Mouse (Mus musculus) adrenal gland, adult 2 months (tissue): ENCODE data around the gene Tmem200c. TPM values are rescaled to one million over a fixed set of nuclear protein-coding genes. Genes with fewer than 3 reads are reported as not detected.

Source experiments
- DNase-seq: peaks from one replicate; pipeline ENCODE4 v3.0.0; 2021
- long read RNA-seq: library from polyadenylated mRNA; stranded (forward); transcript quantifications from one replicate; pipeline ENCODE4 v2.0.0, GENCODE M21; 2021
- polyA plus RNA-seq: library from polyadenylated mRNA; depleted of rRNA; stranded (reverse); fragments of >200 nt; gene quantifications from 2 replicates; pipeline ENCODE4 v1.2.3, GENCODE M21; 2012; rRNA removed
- total RNA-seq, 2 experiments: library from RNA; stranded (reverse); gene quantifications; 2 replicates each; pipeline ENCODE4 v1.2.3; 2021

Gene Tmem200c
- total RNA-seq = 1 to 10 TPM in 1 of 2 experiments, under 1 TPM in 1; 0.32 to 1.9 TPM
- 0.49 and 1.1 TPM in 2 replicates for polyA plus RNA-seq
- long read RNA-seq, partial matches to known transcripts = 0 of 1 reads
- long read RNA-seq, other reads (novel, unspliced or antisense) = 0 of 1 reads

DNA sequence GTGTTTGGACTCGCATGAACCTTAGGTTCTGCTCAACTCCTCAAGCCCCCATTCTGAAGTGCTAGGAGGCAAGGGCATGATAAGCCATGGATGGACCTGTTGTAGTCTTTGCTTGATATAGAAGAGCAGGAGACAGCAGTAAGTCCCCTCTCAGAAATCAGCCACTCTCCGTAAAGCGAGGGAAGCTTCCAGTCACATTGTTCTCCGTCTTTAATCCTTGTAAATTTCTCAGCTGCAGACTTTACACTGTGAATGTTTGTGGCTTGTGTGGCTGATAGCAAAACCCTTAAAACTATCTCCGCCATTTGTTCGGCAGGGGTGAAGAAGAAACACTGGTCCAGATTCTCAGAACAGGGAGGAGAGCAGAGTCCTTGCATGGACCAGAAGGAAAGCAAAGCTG lies at the start of gene Tmem200c:
Gene Tmem200c (plus strand): TSS at position 301 of the 400 bp plus-strand sequence.
- no peak for DNase-seq

- DNase-seq = no peak
Observed at GRCm38 (mm10) chr17:68793741-68794140, 32.7 kb upstream of the Tmem200c start.

- DNase-seq = no peak
Observed at GRCm38 (mm10) chr17:68836655-68837012, 10.2 kb downstream of the Tmem200c start.

DNA sequence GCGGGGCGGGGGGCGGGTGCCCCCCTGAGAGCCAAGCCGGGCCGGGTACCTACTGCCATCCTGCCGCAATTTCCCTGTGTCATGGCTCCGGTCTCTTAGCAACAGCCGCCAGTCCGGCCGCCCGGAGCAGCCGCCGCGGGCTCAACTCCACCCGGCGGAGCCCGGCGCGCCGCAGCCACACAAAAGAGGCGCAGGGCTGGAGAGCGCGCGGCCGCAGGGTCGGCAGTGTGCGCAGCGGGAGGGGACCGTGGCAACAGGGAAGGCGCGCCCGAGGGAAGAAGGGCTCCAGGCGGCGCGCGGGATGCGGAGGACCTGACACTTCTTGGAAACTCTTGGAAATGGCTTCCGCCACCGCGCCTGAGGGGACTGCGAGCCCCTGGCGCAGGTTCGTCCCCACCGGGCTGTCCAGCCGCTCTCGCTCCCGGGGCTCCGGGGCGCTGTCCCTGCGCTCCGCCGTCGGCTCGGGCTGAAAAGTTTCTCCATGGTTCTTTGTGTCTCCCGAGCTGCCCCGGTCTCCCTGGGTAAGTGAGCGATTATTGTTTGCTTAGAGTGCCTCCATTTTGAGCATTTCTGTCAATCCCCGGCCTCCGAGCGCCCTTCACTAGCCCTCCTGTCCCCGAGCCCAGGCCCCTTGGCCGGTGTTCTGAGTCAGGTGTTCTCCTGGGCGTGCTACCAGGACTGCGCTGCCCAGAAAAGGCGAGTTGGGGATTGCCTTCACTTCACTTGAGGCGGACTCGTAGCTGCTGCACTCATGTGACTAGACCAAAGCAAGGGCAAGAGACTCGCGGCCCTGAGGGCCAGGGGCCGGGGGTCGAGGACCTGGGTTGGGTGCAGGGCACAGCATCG lies 10.8 kb downstream of the Tmem200c start:
- peak; percentile 49 for DNase-seq

- no peak for DNase-seq
Observed at GRCm38 (mm10) chr17:68837859-68838194, 11.4 kb downstream of the Tmem200c start.

- no peak for DNase-seq
Observed at GRCm38 (mm10) chr17:68839888-68840571, 13.6 kb downstream of the Tmem200c start.

- no peak for DNase-seq
Observed at GRCm38 (mm10) chr17:68840572-68840939, 14.1 kb downstream of the Tmem200c start.

GRCm38 (mm10) chr17:68841097-68841891 lies 14.9 kb downstream of the Tmem200c start:
- peak; percentile 86 for DNase-seq

DNA sequence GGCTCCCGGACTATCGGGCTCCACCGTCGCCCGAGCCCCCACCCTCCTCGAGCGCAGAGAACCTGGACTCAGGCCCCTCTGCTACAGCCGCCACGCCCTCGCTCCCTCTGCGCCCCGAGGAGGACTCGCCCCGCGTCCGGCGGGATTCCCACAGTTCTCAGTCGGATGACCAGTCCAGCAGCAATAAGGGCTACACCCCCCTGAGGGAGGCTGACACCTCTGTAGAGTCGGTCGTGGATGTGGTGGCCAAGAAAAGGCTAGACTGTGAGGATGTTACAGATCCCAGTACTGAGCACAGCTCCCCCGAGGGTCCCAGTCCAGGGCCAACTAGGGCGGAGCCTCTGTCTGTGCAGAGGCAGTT lies 15.4 kb downstream of the Tmem200c start:
- no peak for DNase-seq

DNA sequence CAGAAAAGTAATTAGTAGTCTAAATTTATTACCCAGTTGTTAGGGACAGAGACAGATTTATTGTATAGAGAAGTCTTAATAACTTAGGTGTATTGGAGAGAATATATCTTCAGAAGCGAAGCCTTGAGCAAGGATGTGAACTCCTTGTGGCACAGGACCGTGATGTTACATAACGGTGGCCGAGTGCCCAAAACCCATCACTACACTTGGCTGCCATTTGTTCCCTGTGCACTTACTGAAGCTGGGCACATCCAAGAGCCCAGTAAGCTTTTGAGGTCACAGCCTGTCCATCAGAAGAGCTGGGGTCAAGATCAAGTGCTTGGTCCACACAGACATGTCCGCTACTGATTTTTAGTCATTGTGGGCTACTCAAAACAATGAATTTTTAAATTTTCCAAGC lies 19.5 kb downstream of the Tmem200c start:
- peak; percentile 15 for DNase-seq

GRCm38 (mm10) chr17:68848739-68849138 lies 22.3 kb downstream of the Tmem200c start:
- no peak for DNase-seq

- no peak for DNase-seq
Observed at GRCm38 (mm10) chr17:68852171-68852966, 25.9 kb downstream of the Tmem200c start.

DNA sequence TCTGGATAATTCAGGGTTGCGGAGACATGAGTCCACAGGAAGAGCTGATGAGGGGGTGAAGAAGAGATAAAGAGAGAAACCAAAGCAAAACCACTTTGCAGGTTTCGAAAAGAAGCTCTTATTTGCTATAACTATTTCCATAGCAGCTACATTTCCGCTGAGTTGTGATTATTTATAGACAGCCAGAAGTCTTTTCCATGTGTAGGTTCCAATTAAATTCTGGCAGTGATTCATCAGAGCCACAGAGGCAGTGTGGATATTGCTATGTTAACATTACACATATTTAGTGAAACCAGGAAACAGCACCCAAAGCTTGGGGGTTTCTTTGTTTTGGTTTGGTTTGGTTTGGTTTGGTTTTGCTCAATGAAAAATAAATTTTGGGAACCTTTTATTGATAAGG lies 37.8 kb downstream of the Tmem200c start:
- no peak for DNase-seq

DNA sequence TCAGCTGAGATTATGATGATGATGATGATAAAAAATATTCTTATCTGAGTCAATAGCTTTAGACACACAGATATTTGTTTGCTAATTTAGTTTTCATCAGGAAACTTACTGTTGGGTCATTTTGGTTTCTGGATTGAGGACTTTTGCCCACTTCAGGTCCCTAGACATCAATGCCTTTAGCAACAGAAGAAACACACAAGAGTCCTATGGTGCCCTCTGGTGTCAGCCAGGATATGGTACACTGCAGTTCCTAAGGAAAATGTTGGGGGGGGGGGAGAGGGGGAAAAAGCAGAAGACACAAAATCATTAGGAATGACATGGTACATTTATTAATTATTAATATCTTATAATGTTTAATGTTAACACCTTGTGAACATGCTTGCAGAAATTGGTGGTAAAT lies 42.0 kb downstream of the Tmem200c start:
- DNase-seq = no peak

DNA sequence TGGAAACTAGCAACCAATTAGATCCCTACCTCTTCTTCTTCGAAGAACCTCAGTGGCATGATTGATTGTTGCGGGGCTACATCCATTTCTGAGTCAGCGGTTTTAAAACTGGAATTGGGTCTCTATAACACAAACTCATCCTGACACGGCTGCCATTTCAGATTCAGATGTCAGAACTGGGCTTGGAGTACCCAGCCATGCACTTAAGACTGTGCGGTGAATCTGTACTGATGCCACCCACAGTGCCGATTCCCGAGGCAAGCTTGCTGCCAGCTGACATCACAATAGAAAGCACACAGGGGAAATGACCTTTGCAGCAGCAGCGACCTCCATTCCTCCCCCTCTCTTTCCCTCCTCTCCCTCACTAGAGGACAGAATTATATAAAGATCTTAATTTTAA lies 47.6 kb downstream of the Tmem200c start:
- no peak for DNase-seq

DNA sequence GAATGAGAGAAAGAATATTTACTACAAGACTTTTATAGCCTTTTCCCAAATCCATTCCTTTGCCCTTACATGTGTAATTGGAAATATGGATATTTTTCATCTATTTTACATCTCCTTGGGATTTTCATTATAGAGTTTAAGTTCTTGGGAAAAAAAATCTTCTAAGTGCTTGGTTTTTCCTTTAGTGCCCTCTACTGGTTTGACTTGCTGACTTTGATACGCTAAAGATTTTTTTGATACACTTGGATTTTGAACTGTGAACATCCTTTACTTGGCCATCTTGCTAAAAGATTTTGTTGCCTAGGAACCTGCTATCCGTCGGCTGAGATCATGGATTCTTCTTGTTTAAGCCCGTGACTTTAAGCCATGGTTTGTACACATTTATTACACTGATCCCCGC lies 48.8 kb downstream of the Tmem200c start:
- no peak for DNase-seq

DNA sequence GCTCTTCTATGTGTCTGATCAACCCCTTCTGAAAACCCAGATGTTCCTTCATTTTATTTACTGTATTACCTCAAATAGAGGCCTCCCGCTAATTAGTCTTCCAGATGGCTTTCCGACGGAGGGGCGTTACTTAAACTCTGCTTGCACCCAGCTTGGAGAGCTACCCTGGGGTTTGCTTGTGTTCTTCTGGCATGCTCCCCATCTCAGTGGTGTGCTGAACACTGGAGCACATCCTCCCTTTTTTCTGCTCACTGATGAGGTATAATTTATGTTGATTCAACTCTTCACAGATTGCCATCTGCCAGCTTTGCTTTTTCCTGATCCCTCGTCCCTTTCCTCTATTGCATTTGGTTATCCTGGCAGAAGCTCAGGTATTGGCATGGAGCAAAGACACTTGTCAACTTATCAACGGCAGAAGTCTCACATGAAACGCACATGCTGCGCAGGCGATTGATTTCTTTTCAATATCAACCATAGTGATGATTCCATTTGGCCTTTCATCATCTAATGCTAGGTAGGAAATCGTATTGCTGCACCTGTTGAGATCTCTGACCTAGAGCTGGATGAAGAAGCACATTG lies 49.6 kb downstream of the Tmem200c start:
- DNase-seq = no peak

DNA sequence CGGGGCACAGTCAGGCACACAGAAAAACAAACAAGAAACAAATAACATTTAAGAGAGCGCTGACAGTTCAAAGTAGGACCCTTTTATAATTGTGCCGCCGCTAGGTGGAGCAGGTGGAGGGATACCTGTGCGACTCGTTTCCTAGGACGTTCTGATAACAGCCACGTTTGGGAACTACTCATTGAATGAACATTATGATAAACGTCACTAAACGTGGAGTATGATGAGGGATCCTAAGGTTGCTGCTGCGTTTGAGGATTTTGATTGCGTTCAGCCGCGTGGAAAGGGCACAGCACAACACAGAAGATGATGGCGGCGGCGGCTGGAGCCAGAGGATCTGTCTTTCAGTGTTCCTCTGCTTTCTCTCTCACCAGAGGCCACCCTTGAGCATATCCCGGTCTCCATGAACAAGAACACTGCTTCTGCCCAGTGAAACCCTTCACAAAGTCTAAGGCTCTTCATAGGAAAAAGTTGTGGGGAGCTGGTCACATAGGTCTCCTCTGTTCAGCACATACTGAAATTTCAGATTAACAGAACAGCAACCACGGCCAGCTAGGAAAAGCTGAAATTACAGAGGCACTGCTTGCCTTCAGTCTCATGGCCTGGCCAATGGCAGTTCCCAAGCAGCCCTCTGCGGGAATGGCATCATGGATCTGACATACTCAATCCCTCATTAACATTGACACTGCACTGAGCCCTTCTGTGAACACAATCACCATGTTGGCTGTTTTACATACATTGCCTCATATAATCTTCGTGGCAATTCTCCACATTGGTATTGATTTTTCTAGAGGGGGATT lies 55.5 kb downstream of the Tmem200c start:
- peak; percentile 22 for DNase-seq

DNA sequence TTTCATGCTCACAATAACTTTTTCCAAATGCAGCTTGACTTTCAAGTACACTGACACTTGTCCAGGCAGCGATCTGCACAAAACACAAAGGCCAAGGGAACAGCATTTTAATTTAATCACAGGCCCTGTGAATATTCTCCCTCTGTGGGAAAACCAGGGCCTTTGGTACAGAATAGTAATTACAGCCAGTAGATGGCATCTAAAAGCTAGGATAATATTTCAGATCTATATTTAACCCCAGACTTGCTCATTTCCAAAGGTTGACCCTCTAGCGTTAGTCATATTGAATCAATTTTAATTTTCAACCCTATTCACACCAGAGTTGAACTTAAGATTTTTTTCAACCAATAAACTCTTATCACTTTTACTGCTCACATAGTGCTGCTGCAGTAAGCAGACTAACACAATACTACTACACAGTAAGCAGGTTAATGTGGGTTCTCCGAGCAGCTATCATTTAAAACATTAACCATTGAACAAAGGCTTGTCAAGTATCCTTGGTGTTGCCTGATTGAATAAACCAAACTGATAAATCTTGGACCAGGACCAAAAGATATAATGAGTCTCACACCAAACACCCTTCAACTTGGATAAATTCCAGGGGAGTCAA lies 57.2 kb downstream of the Tmem200c start:
- DNase-seq = no peak

GRCm38 (mm10) chr17:68890672-68891071 lies 64.2 kb downstream of the Tmem200c start:
- DNase-seq = no peak
